ENCODE assay signal across 9 mouse cellular contexts in the genomic region with DNA sequence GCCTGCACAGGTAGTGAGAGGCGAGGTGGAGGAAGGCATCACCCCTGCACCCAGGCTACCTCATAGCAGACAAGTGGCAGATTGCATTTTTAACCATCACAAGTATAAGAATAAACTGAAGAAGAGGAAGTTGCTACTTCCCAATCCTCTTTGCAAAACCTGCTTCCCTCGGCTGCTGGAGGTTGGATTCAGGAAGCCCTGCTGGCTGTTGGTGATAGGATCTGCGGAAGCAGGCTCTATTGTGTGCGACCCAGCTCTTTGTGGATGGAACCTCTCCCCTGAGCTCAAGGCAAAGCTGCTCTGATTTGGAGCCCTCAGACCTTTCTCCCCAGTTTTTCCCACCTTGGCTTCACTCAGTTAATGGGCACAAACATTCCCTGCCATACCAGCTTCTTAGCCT.
DNase-seq lines count a peak whose midpoint lies in the region; ATAC-seq lines count a peak whose summit lies in the region.
"Had no signal": no experiment of that assay in that cellular context is flagged by ENCODE, and none has a peak within 500 bp of the region (broad histone marks: within the 10 kb centered on the region; RNA-seq: fewer than 3 reads in every experiment).

No protein-coding gene starts in this region.

- H3K4me3 ChIP-seq in kidney, embryonic 14.5 days (ENCODE audit: low read length): no peak overlapping the region
- H3K4me3 ChIP-seq in heart, embryonic 10.5 days: no peak overlapping the region
- H3K4me3 ChIP-seq in megakaryocyte, embryonic 14.5 days (replicated peaks): peak overlapping the region; percentile 21
- H3K4me3 ChIP-seq in midbrain, embryonic 16.5 days (ENCODE audit: low read depth, low read length): no peak overlapping the region
- H3K4me3 ChIP-seq: midbrain, embryonic 15.5 days had no signal

- H3K27ac ChIP-seq in kidney, embryonic 14.5 days (ENCODE audit: low read depth, low read length): peak overlapping the region; percentile 49; the same call in 1 of the 2 replicates
- H3K27ac ChIP-seq in heart, embryonic 10.5 days: peak overlapping the region; percentile 74
- H3K27ac ChIP-seq in midbrain, embryonic 16.5 days (ENCODE audit: low read length): no peak overlapping the region
- H3K27ac ChIP-seq: midbrain, embryonic 15.5 days had no signal

- no peak overlapping the region for H3K9ac ChIP-seq in kidney, embryonic 14.5 days (ENCODE audit: low read depth, low read length)
- no peak overlapping the region for H3K9ac ChIP-seq in midbrain, embryonic 16.5 days (ENCODE audit: low read depth, low read length)
- H3K9ac ChIP-seq: midbrain, embryonic 15.5 days had no signal

- peaks cover 45% of the 10 kb centered on the region for H3K36me3 ChIP-seq in kidney, embryonic 14.5 days (ENCODE audit: control insufficient read depth, insufficient read depth, low read length)
- peaks cover 57% of the 10 kb centered on the region for H3K36me3 ChIP-seq in heart, embryonic 10.5 days
- H3K36me3 ChIP-seq in megakaryocyte, embryonic 14.5 days (replicated peaks; ENCODE audit: low read length): peaks cover 89% of the 10 kb centered on the region
- H3K36me3 ChIP-seq in midbrain, embryonic 16.5 days (ENCODE audit: control insufficient read depth, insufficient read depth, low read length): peaks cover 15% of the 10 kb centered on the region
- H3K36me3 ChIP-seq: midbrain, embryonic 15.5 days had no signal

- ATAC-seq in kidney, embryonic 14.5 days (ENCODE audit: low FRiP score, low TSS enrichment): no peak
- no peak for ATAC-seq in midbrain, embryonic 16.5 days
- ATAC-seq: midbrain, embryonic 15.5 days had no signal

- no peak overlapping the region for H3K4me2 ChIP-seq in kidney, embryonic 14.5 days (replicated peaks; ENCODE audit: low read depth, low read length)
- H3K4me2 ChIP-seq in midbrain, embryonic 16.5 days (ENCODE audit: low read length): no peak overlapping the region
- H3K4me2 ChIP-seq: midbrain, embryonic 15.5 days had no signal

- H3K4me1 ChIP-seq in kidney, embryonic 14.5 days (ENCODE audit: control insufficient read depth, insufficient read depth, low read length): no peaks in the 10 kb centered on the region
- H3K4me1 ChIP-seq in heart, embryonic 10.5 days: peaks cover 43% of the 10 kb centered on the region
- H3K4me1 ChIP-seq in megakaryocyte, embryonic 14.5 days: peaks cover 55% of the 10 kb centered on the region
- peaks cover under 1% of the 10 kb centered on the region; the same call in 1 of the 2 replicates for H3K4me1 ChIP-seq in midbrain, embryonic 16.5 days (ENCODE audit: control insufficient read depth, insufficient read depth, low read length)
- H3K4me1 ChIP-seq: midbrain, embryonic 15.5 days had no signal

- no peaks in the 10 kb centered on the region for H3K9me3 ChIP-seq in kidney, embryonic 14.5 days (ENCODE audit: control insufficient read depth, low read length)
- H3K9me3 ChIP-seq in heart, embryonic 10.5 days: no peaks in the 10 kb centered on the region
- H3K9me3 ChIP-seq in megakaryocyte, embryonic 14.5 days: no peaks in the 10 kb centered on the region
- H3K9me3 ChIP-seq in midbrain, embryonic 16.5 days (replicated peaks; ENCODE audit: control insufficient read depth, low read length, poor library complexity, severe bottlenecking): no peaks in the 10 kb centered on the region
- H3K9me3 ChIP-seq: midbrain, embryonic 15.5 days had no signal

- 75% methylated on average over 4 of the region's 4 CpGs for WGBS in kidney, embryonic 14.5 days
- 54% methylated on average over 4 of the region's 4 CpGs for WGBS in heart, embryonic 10.5 days
- 51% methylated on average over 4 of the region's 4 CpGs for WGBS in midbrain, embryonic 16.5 days

- no peak for DNase-seq in kidney, adult 11 months
- no peak for DNase-seq in heart, embryonic 10.5 days (ENCODE audit: low spot score)
- DNase-seq in kidney, postnatal 25 days: peak; percentile 37 to 59
- DNase-seq in T-cell, adult 2 months (ENCODE audit: low spot score): no peak
- DNase-seq in cerebellum, postnatal 36 days: no peak

- H3K27me3 ChIP-seq in kidney, embryonic 14.5 days (ENCODE audit: control insufficient read depth, insufficient read depth, low read length): no peaks in the 10 kb centered on the region
- no peaks in the 10 kb centered on the region for H3K27me3 ChIP-seq in heart, embryonic 10.5 days (ENCODE audit: insufficient read depth, poor library complexity, severe bottlenecking)
- no peaks in the 10 kb centered on the region for H3K27me3 ChIP-seq in megakaryocyte, embryonic 14.5 days (replicated peaks)
- no peaks in the 10 kb centered on the region for H3K27me3 ChIP-seq in midbrain, embryonic 16.5 days (ENCODE audit: control insufficient read depth, insufficient read depth, low read depth, low read length)
- H3K27me3 ChIP-seq: midbrain, embryonic 15.5 days had no signal

Comparison
In these comparisons a context has a peak if more than half of its experiments do, and no peak if none do; other contexts are left out.
1. DNase-seq: peak in kidney, postnatal 25 days (2 of 2); none in kidney, adult 11 months (single experiment), heart, embryonic 10.5 days (single experiment), T-cell, adult 2 months (single experiment) and cerebellum, postnatal 36 days (0 of 2).